Mouse (Mus musculus): ENCODE measurements at regions not wholly inside any gene's neighbourhood (a gene's known extent, or its start where the extent isn't known, plus 50 kb on each side); places are given as distances from the start of the nearest gene placed in this dataset.

- ATAC-seq (replicated peaks; ENCODE audit: low FRiP score, low TSS enrichment, poor library complexity, severe bottlenecking) = no peak
Observed at GRCm38 (mm10) chr11:95198196-95198595, 52.1 kb upstream of the Dlx4 start.

- no peak for ATAC-seq (replicated peaks; ENCODE audit: low FRiP score, low TSS enrichment, poor library complexity, severe bottlenecking)
Observed at GRCm38 (mm10) chr11:95200971-95201370, 54.9 kb upstream of the Dlx4 start.

- peak; percentile 55; the same call in 1 of the 2 replicates for ATAC-seq (replicated peaks; ENCODE audit: low FRiP score, low TSS enrichment, poor library complexity, severe bottlenecking)
Observed at GRCm38 (mm10) chr11:95210185-95211030, 50.9 kb upstream of the Tac4 start.

GRCm38 (mm10) chr11:95211031-95211425 is 50.3 kb upstream of the Tac4 start:
- no peak for ATAC-seq (replicated peaks; ENCODE audit: low FRiP score, low TSS enrichment, poor library complexity, severe bottlenecking)

Measured in megakaryocyte-erythroid progenitor cell, adult 5-6 weeks (primary cell).